Mouse (Mus musculus) urinary bladder, postnatal 4 days (tissue): ENCODE results near the gene Agrn.

Source experiments
- DNase-seq, 2 experiments: peaks; one replicate each; pipeline ENCODE4 v3.0.0; 2021 to 2022; ENCODE audit warnings: low spot score in 2 of 2

The Agrn gene

GRCm38 (mm10) chr4:156154771-156155170, 42.5 kb downstream of the Agrn start:
- no peak for DNase-seq

GRCm38 (mm10) chr4:156150887-156151286, 46.4 kb downstream of the Agrn start:
- peak; percentile 9 to 11 for DNase-seq

DNA sequence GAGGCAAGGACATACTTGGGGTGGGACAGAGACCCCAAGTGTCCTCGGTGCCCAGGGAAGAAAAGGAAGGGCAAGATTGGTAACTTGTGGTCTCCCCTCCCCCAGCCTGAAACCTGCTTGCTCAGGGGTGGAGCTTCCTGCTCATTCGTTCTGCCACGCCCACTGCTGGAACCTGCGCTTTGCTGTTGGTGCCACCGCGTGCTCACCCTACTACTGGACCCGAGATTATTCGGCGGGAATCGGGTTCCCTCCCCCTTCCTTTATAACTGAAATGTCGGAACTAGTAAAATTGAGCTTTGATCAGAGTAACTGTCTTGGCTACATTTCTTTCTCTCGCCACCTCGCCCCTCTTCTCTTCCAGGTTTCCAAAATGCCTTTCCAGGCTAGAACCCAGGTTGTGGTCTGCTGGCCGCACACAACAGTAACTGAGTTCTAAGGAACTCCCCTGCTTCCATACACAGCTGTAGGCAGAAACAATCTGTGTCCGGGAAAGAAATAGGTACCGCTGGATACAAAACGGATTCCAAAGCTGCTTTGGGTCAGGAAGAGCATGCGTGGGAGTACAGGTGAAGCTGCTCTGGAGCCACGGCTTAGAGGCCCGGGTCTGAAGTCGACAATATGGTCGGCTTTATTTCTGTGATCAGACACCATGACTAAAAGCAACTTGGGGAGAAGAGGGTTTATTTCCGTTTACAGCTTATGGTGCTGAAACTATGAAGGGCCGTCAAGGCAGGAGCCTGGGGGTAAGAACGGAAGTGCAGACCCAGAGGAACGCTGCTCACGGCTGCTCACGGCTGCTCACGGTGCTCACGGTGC, 60.8 kb downstream of the Agrn start:
- no peak for DNase-seq

DNA sequence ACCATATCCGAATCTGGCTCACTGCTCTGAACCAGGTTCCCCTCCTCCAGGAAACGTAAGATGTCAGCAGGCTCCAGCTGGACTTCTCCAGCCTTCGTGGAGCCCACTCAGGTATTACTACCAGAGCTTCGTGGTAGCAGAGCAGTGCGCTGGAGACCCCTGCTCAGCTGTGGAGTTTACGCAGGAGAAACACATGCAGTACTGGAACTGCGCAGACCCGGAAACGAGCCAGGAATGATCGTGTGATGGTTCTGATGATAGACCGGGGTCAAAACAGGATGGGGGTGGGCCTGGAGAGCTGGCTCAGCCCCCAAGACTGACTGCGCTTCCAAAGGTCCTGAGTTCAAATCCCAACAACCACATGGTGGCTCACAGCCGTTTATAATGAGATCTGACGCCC, 61.5 kb downstream of the Agrn start:
- DNase-seq: no peak

GRCm38 (mm10) chr4:156135112-156135511, 62.2 kb downstream of the Agrn start:
- no peak for DNase-seq

GRCm38 (mm10) chr4:156133943-156134605, 63.2 kb downstream of the Agrn start:
- DNase-seq: no peak

DNA sequence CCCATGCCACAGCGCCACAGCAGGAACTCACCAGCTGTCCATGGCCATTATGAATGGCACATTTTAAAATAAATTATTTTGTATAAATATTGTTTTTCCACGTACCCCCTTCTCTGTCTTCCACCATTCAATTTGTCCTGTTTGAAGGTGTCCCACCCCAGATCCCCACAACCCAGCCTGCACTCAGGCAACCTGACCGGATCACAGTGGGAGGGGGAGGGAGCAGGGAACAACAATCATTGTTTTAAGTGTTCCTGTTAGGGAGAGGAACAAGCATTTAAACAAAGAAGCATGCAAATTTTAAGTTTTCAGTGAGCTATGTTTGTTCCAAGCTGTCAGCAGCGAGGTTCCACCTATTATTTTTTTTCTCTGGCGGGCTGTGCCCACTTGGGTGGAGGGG, 64.0 kb downstream of the Agrn start:
- DNase-seq: no peak

DNA sequence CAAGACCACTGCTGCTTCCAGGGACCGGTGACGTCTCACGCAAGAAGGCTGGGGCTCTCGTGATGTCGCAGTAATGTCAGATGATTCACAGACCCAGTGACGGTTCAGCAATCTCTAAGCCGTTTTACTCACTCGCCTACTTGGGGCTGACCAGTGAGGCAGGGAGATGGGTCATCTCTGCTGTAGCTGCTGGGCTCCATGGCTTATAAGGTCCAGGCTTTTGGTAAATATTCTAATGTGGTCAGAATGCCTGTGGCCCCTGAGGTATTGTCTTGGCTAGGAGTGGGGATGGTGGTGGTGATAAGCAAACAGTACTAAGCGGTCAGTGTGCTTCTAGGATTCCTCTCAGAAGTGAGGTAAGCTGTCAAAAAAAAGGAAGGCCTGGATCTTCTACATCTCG, 66.3 kb downstream of the Agrn start:
- no peak for DNase-seq

GRCm38 (mm10) chr4:156130436-156130835, 66.9 kb downstream of the Agrn start, which contains the start of gene Rnf223:
Gene Rnf223 (plus strand): TSS chr4:156130513.
- DNase-seq: no peak

GRCm38 (mm10) chr4:156128746-156129145, 68.5 kb downstream of the Agrn start:
- DNase-seq: no peak

- no peak for DNase-seq
Observed at GRCm38 (mm10) chr4:156126841-156127240, 70.4 kb downstream of the Agrn start.

- DNase-seq: no peak
Observed at GRCm38 (mm10) chr4:156125393-156125792, 71.9 kb downstream of the Agrn start.

- DNase-seq: no peak
Observed at GRCm38 (mm10) chr4:156124077-156124476, 73.2 kb downstream of the Agrn start.
